Mouse (Mus musculus): ENCODE measurements around the gene Znrf2. TPM values are rescaled to one million over a fixed set of nuclear protein-coding genes. Genes with fewer than 3 reads are reported as not detected.
A peak's percentile ranks its signal among the peaks of the same experiment; 100 is the strongest.

Znrf2 gene
- polyA plus RNA-seq, 1 experiment from 2014 or later, result 4.4 TPM

GRCm38 (mm10) chr6:54830048-54830772 is 13.5 kb downstream of the Znrf2 start:
- Histone ChIP-seq H3K9ac (replicated peaks) (no peak overlapping the region), H3K9me3 (no peaks in the 10 kb centered on the region), H3K4me3 (no peak overlapping the region), H3K4me2 (replicated peaks) (no peak overlapping the region), H3K27me3 (no peaks in the 10 kb centered on the region), H3K27ac (replicated peaks) (no peak overlapping the region), H3K4me1 (peaks cover 4% of the 10 kb centered on the region; the same call in 1 of the 2 replicates), H3K36me3 (no peaks in the 10 kb centered on the region)
- 82% methylated on average over 7 of the region's 7 CpGs for WGBS
- no peak for ATAC-seq (ENCODE audit: low FRiP score, low read depth)

DNA sequence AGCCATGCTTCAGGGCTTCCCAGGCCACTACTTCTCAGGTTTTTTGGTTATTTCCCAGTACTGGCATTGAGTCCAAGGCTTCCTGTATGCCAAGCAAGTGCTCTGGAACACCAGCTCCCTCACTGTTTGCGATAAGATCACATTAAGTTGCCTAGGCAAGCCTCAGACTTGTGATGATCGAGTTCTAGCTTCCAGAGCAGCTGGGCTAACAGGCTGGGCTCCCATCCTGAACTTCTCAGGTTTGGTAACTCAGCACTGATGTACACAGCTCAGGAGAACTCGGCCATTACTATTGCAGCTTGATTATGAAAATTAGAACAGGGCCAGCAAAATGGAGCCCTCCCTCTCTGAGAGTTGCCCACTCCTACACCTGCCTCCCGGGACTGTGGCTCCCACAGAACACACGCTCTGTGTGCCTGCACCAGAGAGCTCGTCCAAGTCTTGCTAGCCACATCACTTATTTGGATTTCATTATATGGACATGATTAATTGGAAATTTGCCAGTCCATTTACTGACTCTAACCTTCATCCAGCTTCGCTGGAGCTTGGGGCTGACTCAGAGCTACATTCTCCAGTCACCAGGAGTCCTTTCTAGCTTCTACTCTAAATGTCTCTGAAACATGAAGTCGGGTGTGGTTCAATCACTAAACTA is 14.5 kb downstream of the Znrf2 start:
- Histone ChIP-seq H3K36me3 (no peaks in the 10 kb centered on the region), H3K4me1 (peaks cover 4% of the 10 kb centered on the region; the same call in 1 of the 2 replicates), H3K4me2 (replicated peaks) (no peak overlapping the region), H3K9ac (replicated peaks) (no peak overlapping the region), H3K4me3 (no peak overlapping the region), H3K27me3 (no peaks in the 10 kb centered on the region), H3K27ac (replicated peaks) (no peak overlapping the region), H3K9me3 (no peaks in the 10 kb centered on the region)
- WGBS, result 78% methylated on average over 8 of the region's 8 CpGs
- no peak for ATAC-seq (ENCODE audit: low FRiP score, low read depth)

- no peak overlapping the region for H3K4me3 ChIP-seq
- H3K27me3 ChIP-seq, result no peaks in the 10 kb centered on the region
- no peak overlapping the region for H3K4me2 ChIP-seq (replicated peaks)
- H3K36me3 ChIP-seq, result no peaks in the 10 kb centered on the region
- whole genome bisulfite sequencing, result 72% methylated on average over 2 of the region's 2 CpGs
- no peak overlapping the region for H3K9ac ChIP-seq (replicated peaks)
- no peak overlapping the region for H3K27ac ChIP-seq (replicated peaks)
- peaks cover 4% of the 10 kb centered on the region; the same call in 1 of the 2 replicates for H3K4me1 ChIP-seq
- H3K9me3 ChIP-seq, result no peaks in the 10 kb centered on the region
- no peak for ATAC-seq (ENCODE audit: low FRiP score, low read depth)
Measured at GRCm38 (mm10) chr6:54833427-54833826, 16.7 kb downstream of the Znrf2 start.

- H3K4me1 ChIP-seq, result no peaks in the 10 kb centered on the region
- H3K4me2 ChIP-seq (replicated peaks), result no peak overlapping the region
- no peaks in the 10 kb centered on the region for H3K27me3 ChIP-seq
- H3K9ac ChIP-seq (replicated peaks), result no peak overlapping the region
- H3K4me3 ChIP-seq, result no peak overlapping the region
- ATAC-seq (ENCODE audit: low FRiP score, low read depth), result no peak
- H3K9me3 ChIP-seq, result 0 out of 2 replicates have a peak, but pooled peaks cover 5% of the 10 kb centered on the region
- H3K27ac ChIP-seq (replicated peaks), result no peak overlapping the region
- H3K36me3 ChIP-seq, result peaks cover 3% of the 10 kb centered on the region; the same call in 1 of the 2 replicates
Measured at GRCm38 (mm10) chr6:54836666-54837065, 19.9 kb downstream of the Znrf2 start.

DNA sequence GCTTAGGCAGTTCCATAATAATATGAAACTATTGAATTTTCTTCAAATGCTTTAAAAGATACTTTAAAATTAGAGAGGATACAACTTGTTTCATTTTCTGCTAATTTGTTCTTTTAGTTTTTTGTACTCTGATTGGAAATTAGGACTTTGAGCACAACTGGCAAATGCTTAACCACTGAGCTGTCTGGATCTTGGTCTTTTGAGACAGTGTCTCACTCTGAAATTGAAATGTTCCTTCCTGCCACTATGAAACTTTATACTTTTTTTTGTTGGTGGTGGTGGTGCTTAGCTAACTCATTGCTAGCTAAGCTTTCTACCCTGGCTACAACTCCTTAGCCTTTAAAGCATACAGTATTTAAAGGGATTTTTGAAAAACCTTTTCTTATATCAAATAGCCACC is 24.7 kb downstream of the Znrf2 start:
- H3K36me3 ChIP-seq, result peaks cover 3% of the 10 kb centered on the region; the same call in 1 of the 2 replicates
- no peak overlapping the region for H3K4me3 ChIP-seq
- no peak for ATAC-seq (ENCODE audit: low FRiP score, low read depth)
- no peaks in the 10 kb centered on the region for H3K27me3 ChIP-seq
- H3K9me3 ChIP-seq, result 0 out of 2 replicates have a peak, but pooled peaks cover 5% of the 10 kb centered on the region
- no peak overlapping the region for H3K4me2 ChIP-seq (replicated peaks)
- H3K27ac ChIP-seq (replicated peaks), result no peak overlapping the region
- 0 out of 2 replicates have a peak, but pooled peaks cover 4% of the 10 kb centered on the region for H3K4me1 ChIP-seq
- no peak overlapping the region for H3K9ac ChIP-seq (replicated peaks)

DNA sequence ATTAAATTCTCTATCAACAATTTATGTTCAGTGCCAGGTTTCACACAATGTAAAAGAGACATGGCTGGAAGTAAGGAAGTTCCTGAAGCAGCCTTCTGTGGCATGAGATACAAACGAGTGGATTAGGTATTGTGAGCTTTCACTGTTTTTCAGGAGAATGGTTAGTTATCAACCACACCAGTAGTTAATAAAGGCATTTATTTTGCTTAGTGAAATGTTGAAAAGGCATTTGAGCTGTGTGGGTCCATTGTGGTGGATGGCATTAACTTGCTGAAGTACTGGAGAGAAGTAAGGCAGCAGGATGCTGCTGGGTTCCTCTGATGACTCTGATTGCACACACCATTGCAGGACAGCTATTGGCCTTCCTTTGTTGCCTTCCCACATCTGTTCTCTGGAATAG is 25.3 kb downstream of the Znrf2 start:
- Histone ChIP-seq H3K27me3 (no peaks in the 10 kb centered on the region), H3K4me3 (no peak overlapping the region), H3K36me3 (peaks cover 3% of the 10 kb centered on the region; the same call in 1 of the 2 replicates), H3K9me3 (0 out of 2 replicates have a peak, but pooled peaks cover 5% of the 10 kb centered on the region), H3K4me2 (replicated peaks) (no peak overlapping the region), H3K4me1 (0 out of 2 replicates have a peak, but pooled peaks cover 4% of the 10 kb centered on the region), H3K9ac (replicated peaks) (no peak overlapping the region), H3K27ac (replicated peaks) (no peak overlapping the region)
- no peak for ATAC-seq (ENCODE audit: low FRiP score, low read depth)
- WGBS, result 30% methylated on average over 1 of the region's 1 CpGs

GRCm38 (mm10) chr6:54848546-54848945 is 31.8 kb downstream of the Znrf2 start:
- no peak for ATAC-seq (ENCODE audit: low FRiP score, low read depth)

DNA sequence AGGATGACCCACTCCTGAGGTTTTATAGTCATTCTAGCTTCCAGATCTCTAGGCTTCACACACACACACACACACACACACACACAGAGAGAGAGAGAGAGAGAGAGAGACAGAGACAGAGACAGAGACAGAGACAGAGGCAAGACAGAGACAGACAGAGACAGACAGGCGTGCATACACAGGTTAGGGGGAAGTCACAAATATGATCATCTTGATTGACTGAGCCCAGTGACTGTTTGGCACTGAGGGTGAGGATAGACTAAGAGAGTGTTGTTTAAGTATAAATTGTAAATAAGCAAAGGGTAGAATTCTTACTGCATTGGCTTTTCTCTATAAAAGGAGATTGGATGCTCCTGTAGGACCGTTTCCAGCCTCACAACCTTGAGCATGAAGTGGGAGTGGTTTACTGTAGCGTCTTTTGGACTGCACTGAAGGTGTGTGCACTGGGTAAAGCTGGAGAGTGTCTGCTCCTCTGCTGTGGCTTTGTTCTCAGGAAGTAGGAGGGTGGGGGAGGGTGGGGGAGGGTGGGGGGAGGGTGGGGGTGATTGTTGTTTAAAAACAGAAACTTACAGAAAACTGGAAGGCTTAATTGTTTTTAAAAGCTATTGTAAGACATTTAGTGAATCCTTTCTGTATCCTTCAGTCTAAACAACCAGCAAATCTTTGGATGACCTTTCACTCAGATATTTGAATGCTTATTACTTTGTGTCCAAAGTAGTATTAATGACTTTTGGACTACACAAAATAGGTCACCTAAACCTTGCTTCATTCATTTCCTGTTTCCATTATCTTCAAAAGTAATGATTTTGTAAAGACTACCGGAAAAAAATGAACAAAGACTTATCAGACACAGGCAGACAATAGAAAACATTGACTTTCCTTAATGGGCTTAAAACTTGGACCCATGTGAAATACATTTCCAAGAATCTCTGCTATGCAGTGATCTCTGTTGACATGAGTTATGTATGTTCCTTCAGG is 32.8 kb downstream of the Znrf2 start:
- Histone ChIP-seq H3K4me3 (no peak overlapping the region), H3K4me1 (peaks cover 14% of the 10 kb centered on the region), H3K27ac (replicated peaks) (no peak overlapping the region), H3K9ac (replicated peaks) (no peak overlapping the region), H3K27me3 (no peaks in the 10 kb centered on the region), H3K9me3 (no peaks in the 10 kb centered on the region), H3K4me2 (replicated peaks) (no peak overlapping the region), H3K36me3 (no peaks in the 10 kb centered on the region)
- ATAC-seq (ENCODE audit: low FRiP score, low read depth), result no peak
- 43% methylated on average over 4 of the region's 4 CpGs for WGBS

More at GRCm38 (mm10) chr6:54848546-54848945, 31.8 kb downstream of the Znrf2 start:
- H3K4me1 ChIP-seq, result peaks cover 14% of the 10 kb centered on the region
- H3K27ac ChIP-seq (replicated peaks), result no peak overlapping the region
- WGBS, result 87% methylated on average over 3 of the region's 3 CpGs
- H3K27me3 ChIP-seq, result no peaks in the 10 kb centered on the region
- H3K36me3 ChIP-seq, result no peaks in the 10 kb centered on the region
- H3K9me3 ChIP-seq, result no peaks in the 10 kb centered on the region
- H3K4me2 ChIP-seq (replicated peaks), result no peak overlapping the region
- H3K4me3 ChIP-seq, result no peak overlapping the region
- no peak overlapping the region for H3K9ac ChIP-seq (replicated peaks)

- ATAC-seq (ENCODE audit: low FRiP score, low read depth), result no peak
- Histone ChIP-seq H3K9ac (replicated peaks) (no peak overlapping the region), H3K36me3 (no peaks in the 10 kb centered on the region), H3K9me3 (no peaks in the 10 kb centered on the region), H3K4me1 (peaks cover 14% of the 10 kb centered on the region), H3K27ac (replicated peaks) (no peak overlapping the region), H3K4me2 (replicated peaks) (no peak overlapping the region), H3K27me3 (no peaks in the 10 kb centered on the region), H3K4me3 (no peak overlapping the region)
- WGBS, result 47% methylated on average over 4 of the region's 4 CpGs
Measured at GRCm38 (mm10) chr6:54851778-54852177, 35.1 kb downstream of the Znrf2 start.

GRCm38 (mm10) chr6:54852669-54853068 is 36.0 kb downstream of the Znrf2 start:
- WGBS, result 3% methylated on average over 3 of the region's 3 CpGs
- peaks cover 14% of the 10 kb centered on the region for H3K4me1 ChIP-seq
- no peak overlapping the region for H3K4me3 ChIP-seq
- H3K27me3 ChIP-seq, result no peaks in the 10 kb centered on the region
- ATAC-seq (ENCODE audit: low FRiP score, low read depth), result peak; percentile 58; the same call in 1 of the 2 replicates
- H3K9ac ChIP-seq (replicated peaks), result no peak overlapping the region
- H3K4me2 ChIP-seq (replicated peaks), result no peak overlapping the region
- H3K27ac ChIP-seq (replicated peaks), result no peak overlapping the region
- no peaks in the 10 kb centered on the region for H3K36me3 ChIP-seq
- no peaks in the 10 kb centered on the region for H3K9me3 ChIP-seq

GRCm38 (mm10) chr6:54854859-54855258 is 38.1 kb downstream of the Znrf2 start:
- ATAC-seq (ENCODE audit: low FRiP score, low read depth), result no peak
- Histone ChIP-seq H3K36me3 (no peaks in the 10 kb centered on the region), H3K4me1 (peaks cover 14% of the 10 kb centered on the region), H3K9ac (replicated peaks) (no peak overlapping the region), H3K4me3 (no peak overlapping the region), H3K9me3 (no peaks in the 10 kb centered on the region), H3K27ac (replicated peaks) (no peak overlapping the region), H3K27me3 (no peaks in the 10 kb centered on the region), H3K4me2 (replicated peaks) (no peak overlapping the region)
- WGBS, result 43% methylated on average over 4 of the region's 4 CpGs

Measured in midbrain, embryonic 12.5 days (tissue).